Mouse (Mus musculus): ENCODE results near the gene Fcer2a.

DNA sequence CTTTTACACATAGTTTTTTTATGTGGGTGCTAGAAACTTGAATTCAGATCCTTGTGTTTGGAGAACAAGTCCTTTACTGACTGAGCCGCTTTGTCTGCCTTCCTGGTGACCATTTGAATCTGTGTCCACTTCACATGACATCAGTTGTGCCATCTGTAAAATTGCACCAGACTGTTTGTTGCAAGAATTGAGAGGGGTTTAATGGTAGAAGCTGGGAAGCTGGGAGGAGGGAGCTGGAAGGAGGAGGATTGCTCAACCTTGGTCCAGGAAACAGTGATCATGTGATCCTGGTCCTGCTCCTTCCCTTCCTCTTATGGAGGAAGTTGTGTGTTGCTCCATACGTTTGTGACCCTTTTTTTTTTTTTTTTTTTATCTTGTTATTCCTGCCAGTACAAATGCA is 45.7 kb downstream of the Fcer2a start:
- TF ChIP-seq CTCF (conservative IDR thresholded peaks at IDR 0.05; ENCODE audit: insufficient read depth, insufficient read length, low read depth, low read length) (no peak), POLR2A (IDR thresholded peaks at IDR 0.05; ENCODE audit: low read depth, low read length) (no peak)

Data from kidney, adult 2 months (tissue).